Mouse (Mus musculus): ENCODE measurements around the gene Dbn1.

Dbn1 gene

GRCm38 (mm10) chr13:55479008-55479407 lies 8.9 kb downstream of the Dbn1 start:
- in situ Hi-C loops (cut with MboI, MseI) = loop anchor here (5.0 kb wide), 2 partner anchors 33 to 67 kb away; partner anchors contain the start of gene Pdlim7

- in situ Hi-C loops (cut with MboI, MseI) = loop anchor here (5.0 kb wide), 2 partner anchors 34 to 66 kb away; partner anchors contain the start of gene Pdlim7
Observed at GRCm38 (mm10) chr13:55478036-55478435, 9.9 kb downstream of the Dbn1 start.

GRCm38 (mm10) chr13:55477492-55477891 lies 10.4 kb downstream of the Dbn1 start:
- in situ Hi-C loops (cut with MboI, MseI) = loop anchor here (5.0 kb wide), 2 partner anchors 35 to 65 kb away; partner anchors contain the start of gene Pdlim7

DNA sequence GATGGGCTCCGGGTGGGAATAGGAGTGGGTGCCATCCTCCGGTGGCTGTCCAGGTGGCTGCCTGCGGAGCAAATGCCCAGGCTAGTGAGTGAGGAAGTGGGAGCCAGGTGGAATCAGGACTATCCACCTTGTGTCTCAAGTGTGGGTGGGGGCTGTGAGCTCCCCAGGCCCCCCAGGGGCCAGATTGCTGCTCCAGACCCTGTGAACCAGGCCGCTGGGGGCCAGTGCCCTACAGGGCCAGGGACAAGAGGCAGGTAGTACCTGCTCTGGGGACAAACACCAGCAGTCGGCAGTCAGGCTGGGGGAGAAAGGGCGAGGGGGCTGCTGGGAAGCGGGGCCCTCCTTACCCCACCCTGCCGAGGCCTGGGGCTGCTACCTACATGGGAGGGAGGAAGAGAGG lies 11.7 kb downstream of the Dbn1 start:
- in situ Hi-C loops (cut with MboI, MseI) = loop anchor here (5.0 kb wide), 2 partner anchors 36 to 64 kb away; partner anchors contain the start of gene Pdlim7

GRCm38 (mm10) chr13:55475750-55476149 lies 12.2 kb downstream of the Dbn1 start:
- in situ Hi-C loops (cut with MboI, MseI) = loop anchor here (5.0 kb wide), 2 partner anchors 37 to 63 kb away; partner anchors contain the start of gene Pdlim7

DNA sequence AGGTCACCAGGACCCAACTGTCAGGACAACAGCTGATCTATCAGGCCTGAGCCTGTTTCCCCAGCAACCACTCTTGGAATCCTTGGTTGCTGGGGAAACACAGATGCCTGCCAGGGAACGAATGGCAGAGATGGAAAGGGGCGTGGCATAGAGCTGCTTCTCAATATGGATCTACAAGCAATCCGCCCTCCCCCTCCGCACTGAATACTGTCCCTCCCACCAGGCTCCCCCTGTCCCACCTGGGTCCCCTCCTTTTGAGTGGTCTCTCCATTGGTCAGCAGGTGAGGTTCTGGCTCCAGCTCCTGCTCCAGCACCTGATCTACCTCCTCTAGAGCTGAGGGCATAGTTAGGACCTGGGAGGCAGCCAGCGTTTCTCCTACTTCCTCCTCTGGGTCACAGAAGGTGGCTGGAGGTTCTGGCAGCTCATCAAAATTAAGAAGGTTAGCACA lies 13.3 kb downstream of the Dbn1 start:
- in situ Hi-C loops (cut with MboI, MseI) = loop anchor here (5.0 kb wide), 2 partner anchors 38 to 62 kb away; partner anchors contain the start of gene Pdlim7

- in situ Hi-C loops (cut with MboI, MseI) = no loop called here
Observed at GRCm38 (mm10) chr13:55473961-55474360, 13.9 kb downstream of the Dbn1 start.

- in situ Hi-C loops (cut with MboI, MseI) = no loop called here
Observed at GRCm38 (mm10) chr13:55473076-55473831, 14.7 kb downstream of the Dbn1 start.

GRCm38 (mm10) chr13:55472132-55473022 lies 15.5 kb downstream of the Dbn1 start:
- in situ Hi-C loops (cut with MboI, MseI) = no loop called here

- in situ Hi-C loops (cut with MboI, MseI) = no loop called here
Observed at GRCm38 (mm10) chr13:55471819-55472131, 16.1 kb downstream of the Dbn1 start.

DNA sequence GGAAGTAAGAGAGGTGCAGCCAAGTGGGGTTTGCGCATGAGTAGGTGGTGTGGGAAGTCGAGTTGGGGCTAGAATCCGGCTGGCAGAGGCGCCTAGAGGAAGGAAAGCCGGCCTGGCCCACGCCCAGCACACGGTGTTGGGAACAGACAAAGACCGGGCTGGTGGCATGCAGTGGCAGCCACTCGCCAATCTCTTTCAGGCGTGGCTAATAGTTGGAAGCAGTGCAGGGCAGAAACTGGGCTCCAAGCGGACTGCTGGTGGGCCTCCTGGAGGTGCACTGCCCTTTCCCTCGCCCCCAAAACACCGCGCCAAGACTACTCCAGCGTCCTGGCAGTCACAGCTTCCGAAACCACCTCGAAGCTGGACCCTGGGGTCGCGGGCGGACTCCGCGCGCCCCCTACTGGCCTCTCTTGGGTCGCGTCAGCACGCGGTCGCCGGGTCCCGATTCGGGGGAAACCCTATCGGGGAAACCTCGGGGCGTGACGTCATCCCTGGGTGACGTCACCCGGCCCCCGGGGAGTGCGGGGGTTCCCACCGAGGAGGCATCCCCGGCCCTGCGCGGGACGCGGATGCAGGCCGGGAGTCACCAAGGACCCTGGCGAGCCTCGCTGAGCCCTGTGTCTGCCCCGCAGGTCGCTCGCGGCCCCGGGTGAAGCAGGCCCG lies 16.6 kb downstream of the Dbn1 start:
- in situ Hi-C loops (cut with MboI, MseI) = no loop called here

DNA sequence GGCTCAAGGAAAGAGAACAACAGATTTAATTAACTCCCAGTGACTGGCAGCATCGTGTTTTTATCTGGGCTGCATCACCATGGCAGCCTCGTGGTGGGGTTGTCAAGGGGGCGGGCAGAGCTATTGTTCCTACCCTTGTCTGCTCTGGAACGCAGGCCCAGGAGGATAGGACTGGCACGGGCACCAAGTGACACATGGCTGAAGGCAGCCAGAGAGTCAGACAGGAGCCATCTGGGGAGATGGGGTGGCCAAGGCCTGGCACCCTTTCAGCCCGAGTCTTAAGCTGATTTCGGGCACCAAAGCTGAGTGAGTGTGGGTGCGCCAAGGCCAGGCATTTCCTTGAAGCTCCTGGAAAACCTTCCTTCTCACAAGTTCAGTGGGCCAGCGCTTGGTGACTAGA lies 17.5 kb downstream of the Dbn1 start:
- in situ Hi-C loops (cut with MboI, MseI) = no loop called here

GRCm38 (mm10) chr13:55468851-55469560 lies 18.9 kb downstream of the Dbn1 start:
- in situ Hi-C loops (cut with MboI, MseI) = no loop called here

GRCm38 (mm10) chr13:55465830-55466440 lies 22.0 kb downstream of the Dbn1 start:
- in situ Hi-C loops (cut with MboI, MseI) = no loop called here

- in situ Hi-C loops (cut with MboI, MseI) = no loop called here
Observed at GRCm38 (mm10) chr13:55465184-55465583, 22.7 kb downstream of the Dbn1 start.

DNA sequence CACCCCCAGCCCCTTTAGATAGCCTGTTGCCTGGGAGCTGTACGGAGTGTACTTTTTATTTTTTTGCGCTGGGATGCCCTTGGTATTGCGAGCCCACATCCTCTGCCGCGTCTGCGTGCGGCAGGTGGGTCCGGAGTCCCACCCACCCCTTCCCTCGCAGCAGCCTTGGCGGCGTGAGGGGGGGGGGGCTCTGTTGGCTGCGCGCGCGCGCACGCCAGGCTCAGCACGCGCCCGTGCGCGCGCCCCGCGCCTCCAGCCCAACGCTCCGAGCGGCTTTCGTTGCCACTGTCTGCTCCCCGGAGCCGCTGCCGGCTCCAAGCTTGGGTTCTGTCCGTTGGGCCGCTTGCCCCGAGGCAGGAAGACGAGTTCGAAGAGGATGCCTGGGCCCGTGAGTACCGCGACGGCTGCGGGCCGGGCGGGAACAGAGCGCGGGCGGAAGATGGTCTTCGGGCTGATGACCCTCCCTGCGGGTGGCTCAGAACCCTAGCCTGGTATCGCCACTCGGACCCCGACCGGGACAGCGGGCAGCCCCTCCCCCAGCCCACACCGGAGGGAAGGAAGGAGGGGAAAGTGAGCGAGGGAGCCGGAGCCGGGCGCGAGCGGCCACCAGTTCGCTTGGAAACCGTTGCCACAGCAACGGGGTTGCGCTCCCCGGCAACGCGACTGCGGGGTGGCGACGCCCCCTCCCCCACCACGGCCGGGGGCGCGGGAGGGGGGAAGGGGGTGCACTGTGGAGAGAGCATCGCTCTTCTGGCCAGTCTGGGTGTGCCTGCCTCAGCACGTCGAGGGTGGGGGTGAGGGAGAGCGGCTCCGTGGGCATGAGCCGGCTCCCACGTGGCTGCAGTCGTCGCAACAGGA lies 23.7 kb downstream of the Dbn1 start, which contains the start of gene Prr7:
TSS of gene Prr7 (plus strand) at position 241 of the 858 bp plus-strand sequence.
- in situ Hi-C loops (cut with MboI, MseI) = no loop called here

DNA sequence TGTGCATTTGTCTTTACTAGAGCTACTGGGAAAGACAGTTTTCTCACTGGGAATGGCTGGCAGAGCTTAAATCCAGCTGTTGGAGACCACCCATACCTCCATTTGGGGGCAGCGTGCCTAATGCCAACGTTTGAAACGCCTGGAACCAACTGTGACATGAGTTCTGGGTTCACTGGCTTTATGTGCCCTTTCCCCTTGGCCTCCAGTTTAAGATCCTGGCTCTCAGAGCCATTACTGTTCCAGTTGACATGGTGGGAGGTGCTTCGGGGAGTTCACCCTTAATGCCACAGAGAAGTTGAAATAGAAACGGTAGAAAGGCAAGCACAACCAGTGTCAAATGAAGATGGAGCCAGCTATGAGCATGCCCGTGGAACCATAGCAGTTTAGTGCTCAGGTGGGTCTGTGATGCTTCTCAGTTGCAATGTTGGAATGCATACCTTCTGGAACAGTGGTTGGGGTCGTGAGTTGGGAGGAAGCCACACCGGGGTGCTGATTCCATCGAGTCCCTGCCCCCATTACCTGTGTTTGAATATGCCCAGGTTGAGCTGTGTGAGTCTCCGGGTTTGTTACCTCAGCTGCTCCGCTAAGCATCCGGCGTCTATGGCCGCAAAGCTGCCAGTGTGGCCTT lies 24.4 kb downstream of the Dbn1 start:
- in situ Hi-C loops (cut with MboI, MseI) = no loop called here

GRCm38 (mm10) chr13:55462965-55463364 lies 24.9 kb downstream of the Dbn1 start:
- in situ Hi-C loops (cut with MboI, MseI) = no loop called here

All from regulatory T cell (primary cell).